Mouse (Mus musculus): ENCODE data around the gene Itgb3bp. TPM values are rescaled to one million over a fixed set of nuclear protein-coding genes. Genes with fewer than 3 reads are reported as not detected.

The Itgb3bp gene
- polyA plus RNA-seq, 1 experiment from 2014 or later = 39.2 TPM

DNA sequence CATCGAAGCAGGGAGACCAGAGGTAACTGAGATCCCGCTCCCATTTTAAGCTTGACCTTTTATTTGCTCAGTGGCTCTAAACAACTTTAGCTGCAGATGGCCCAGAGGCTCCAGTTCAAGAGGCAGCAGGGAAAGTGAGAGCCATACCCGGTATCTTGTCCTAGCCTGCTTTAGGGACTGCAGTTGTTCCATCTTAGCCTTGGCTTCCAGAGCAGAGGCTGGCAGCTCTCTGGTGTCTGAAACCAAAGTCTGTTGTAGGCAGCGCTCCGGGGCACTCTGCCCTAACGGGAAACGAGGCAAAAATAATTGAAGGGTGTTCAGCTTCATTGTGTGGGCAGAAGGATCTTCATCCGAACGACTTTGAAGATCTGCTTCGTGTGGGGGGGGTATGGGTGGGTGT is 25.8 kb upstream of the Itgb3bp start:
- no peaks in the 10 kb centered on the region for H3K36me3 ChIP-seq
- H3K4me1 ChIP-seq (replicated peaks) = peaks cover 28% of the 10 kb centered on the region
- no peaks in the 10 kb centered on the region for H3K9me3 ChIP-seq (replicated peaks)
- H3K27ac ChIP-seq = no peak overlapping the region
- H3K4me2 ChIP-seq = no peak overlapping the region
- WGBS = 84% methylated on average over 10 of the region's 10 CpGs
- H3K27me3 ChIP-seq = no peaks in the 10 kb centered on the region
- no peak overlapping the region for H3K9ac ChIP-seq
- no peak for ATAC-seq (replicated peaks; ENCODE audit: insufficient number of reproducible peaks, insufficient read depth, low FRiP score, low read depth)
- H3K4me3 ChIP-seq = no peak overlapping the region

DNA sequence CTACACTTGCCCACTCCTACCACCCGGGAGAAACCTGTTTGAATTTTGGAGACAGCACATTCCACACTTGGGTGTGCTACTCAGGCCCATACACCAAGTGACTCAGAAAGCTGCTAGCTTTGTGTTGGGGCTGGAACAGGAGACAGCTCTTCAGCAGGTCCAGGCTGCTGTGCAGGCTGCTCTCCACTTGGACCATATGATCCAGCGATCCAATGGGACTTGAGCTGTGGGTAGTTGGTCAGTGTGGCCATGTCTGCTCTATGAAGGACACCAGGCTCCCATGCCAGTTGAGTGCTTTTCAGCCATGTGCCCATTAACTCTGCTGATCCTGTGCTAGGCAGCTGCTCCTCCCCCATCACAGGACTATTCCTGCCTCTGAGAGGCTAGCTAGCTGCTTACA is 24.3 kb upstream of the Itgb3bp start:
- WGBS = 82% methylated on average over 2 of the region's 2 CpGs
- ATAC-seq (replicated peaks; ENCODE audit: insufficient number of reproducible peaks, insufficient read depth, low FRiP score, low read depth) = no peak
- no peaks in the 10 kb centered on the region for H3K27me3 ChIP-seq

DNA sequence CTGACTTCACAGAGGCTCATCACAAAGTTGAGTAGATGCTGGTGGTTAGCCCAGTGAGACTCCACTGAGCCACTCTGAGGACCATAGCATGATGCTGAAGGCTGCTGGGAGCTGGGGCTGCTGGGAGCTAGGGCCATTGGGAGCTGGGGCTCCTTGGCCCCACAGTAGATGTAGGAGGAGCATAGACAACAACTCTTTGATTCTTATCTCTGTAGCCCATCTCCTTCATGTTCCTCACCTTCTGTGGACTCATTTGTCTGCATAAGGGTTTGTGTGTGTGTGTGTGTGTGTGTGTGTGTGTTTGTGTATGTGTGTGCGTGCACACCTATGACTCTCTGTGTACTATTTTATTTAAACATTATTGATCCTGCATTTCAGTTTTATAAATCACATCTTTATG is 18.3 kb upstream of the Itgb3bp start:
- no peak overlapping the region for H3K27ac ChIP-seq
- H3K9ac ChIP-seq = no peak overlapping the region
- no peaks in the 10 kb centered on the region for H3K27me3 ChIP-seq
- WGBS = 97% methylated on average over 1 of the region's 1 CpGs
- H3K4me3 ChIP-seq = no peak overlapping the region
- no peak for ATAC-seq (replicated peaks; ENCODE audit: insufficient number of reproducible peaks, insufficient read depth, low FRiP score, low read depth)
- no peaks in the 10 kb centered on the region for H3K9me3 ChIP-seq (replicated peaks)
- 0 out of 2 replicates have a peak, but pooled peaks cover 7% of the 10 kb centered on the region for H3K36me3 ChIP-seq
- no peak overlapping the region for H3K4me2 ChIP-seq
- peaks cover 2% of the 10 kb centered on the region; the same call in 1 of the 2 replicates for H3K4me1 ChIP-seq (replicated peaks)

More for the DNA sequence above, 24.3 kb upstream of the Itgb3bp start:
- Histone ChIP-seq H3K9ac (no peak overlapping the region), H3K4me1 (replicated peaks) (peaks cover 19% of the 10 kb centered on the region), H3K4me2 (no peak overlapping the region), H3K9me3 (replicated peaks) (no peaks in the 10 kb centered on the region), H3K36me3 (no peaks in the 10 kb centered on the region), H3K27ac (no peak overlapping the region), H3K4me3 (no peak overlapping the region)

DNA sequence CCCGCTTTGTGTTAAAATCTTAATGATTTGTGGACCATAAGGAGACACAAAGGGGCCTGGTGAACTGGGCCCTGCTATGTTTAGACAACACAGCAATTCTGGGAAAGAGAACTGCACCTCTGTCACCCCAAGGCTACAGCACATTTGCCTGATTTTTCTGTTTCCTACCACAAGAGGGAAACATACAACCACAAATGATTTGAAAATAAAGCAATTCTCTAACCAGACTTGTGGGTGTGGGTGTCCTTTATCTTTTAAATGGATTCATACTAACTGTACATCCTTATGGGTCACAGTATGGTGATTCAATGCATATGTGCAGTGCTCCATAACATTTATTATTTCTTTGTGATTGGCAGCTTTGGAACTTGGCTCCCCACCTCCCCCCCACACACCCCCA is 17.6 kb upstream of the Itgb3bp start:
- H3K36me3 ChIP-seq = 0 out of 2 replicates have a peak, but pooled peaks cover 7% of the 10 kb centered on the region
- H3K27me3 ChIP-seq = no peaks in the 10 kb centered on the region
- 89% methylated on average over 1 of the region's 1 CpGs for WGBS
- ATAC-seq (replicated peaks; ENCODE audit: insufficient number of reproducible peaks, insufficient read depth, low FRiP score, low read depth) = no peak
- H3K9ac ChIP-seq = no peak overlapping the region
- no peaks in the 10 kb centered on the region for H3K9me3 ChIP-seq (replicated peaks)
- H3K27ac ChIP-seq = no peak overlapping the region
- H3K4me2 ChIP-seq = no peak overlapping the region
- H3K4me1 ChIP-seq (replicated peaks) = peaks cover 6% of the 10 kb centered on the region
- no peak overlapping the region for H3K4me3 ChIP-seq

DNA sequence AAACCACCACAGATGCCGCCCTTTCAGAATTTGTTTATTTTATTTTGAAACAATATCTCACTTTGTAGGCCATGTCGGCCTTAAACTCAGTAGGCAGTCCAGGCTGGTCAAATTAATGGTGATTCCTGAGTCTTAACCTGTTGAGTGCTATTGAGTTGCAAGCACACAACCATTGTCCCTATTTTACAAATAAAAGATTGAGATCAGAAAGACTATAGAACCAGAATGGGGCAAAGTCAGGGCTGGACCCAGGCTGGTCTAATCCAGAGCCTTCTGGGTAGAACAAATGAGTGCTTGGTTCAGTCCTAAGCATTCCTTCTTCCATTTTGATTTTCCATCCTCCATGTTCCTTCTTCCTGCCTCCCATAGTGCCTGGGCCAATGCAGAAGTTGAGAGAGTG is 16.9 kb upstream of the Itgb3bp start:
- 87% methylated on average over 2 of the region's 2 CpGs for WGBS
- Histone ChIP-seq H3K4me2 (no peak overlapping the region), H3K4me1 (replicated peaks) (peaks cover 12% of the 10 kb centered on the region), H3K27ac (no peak overlapping the region), H3K27me3 (no peaks in the 10 kb centered on the region), H3K9me3 (replicated peaks) (no peaks in the 10 kb centered on the region), H3K36me3 (0 out of 2 replicates have a peak, but pooled peaks cover 7% of the 10 kb centered on the region), H3K4me3 (no peak overlapping the region), H3K9ac (no peak overlapping the region)
- no peak for ATAC-seq (replicated peaks; ENCODE audit: insufficient number of reproducible peaks, insufficient read depth, low FRiP score, low read depth)

DNA sequence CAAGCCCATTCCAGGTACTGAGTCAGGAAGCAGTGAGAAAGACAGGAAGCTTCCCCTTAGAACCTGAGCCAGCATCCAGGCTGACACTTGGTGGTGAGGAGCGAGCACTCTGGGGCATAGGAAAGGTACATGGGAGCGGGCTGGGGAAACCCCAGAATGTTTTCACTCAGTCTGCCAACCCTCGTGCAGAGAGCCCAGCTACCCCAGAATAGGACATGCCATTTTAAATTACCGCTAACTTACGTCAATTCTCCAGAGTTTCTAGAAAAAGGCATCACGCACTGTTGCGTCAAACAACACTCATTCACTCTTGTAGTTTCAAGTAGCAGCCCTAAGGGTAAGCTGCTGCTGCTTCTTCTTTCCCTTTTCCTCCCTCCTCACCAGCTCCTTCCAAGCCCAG is 15.4 kb upstream of the Itgb3bp start:
- 0 out of 2 replicates have a peak, but pooled peaks cover 7% of the 10 kb centered on the region for H3K36me3 ChIP-seq
- 74% methylated on average over 7 of the region's 7 CpGs for WGBS
- no peaks in the 10 kb centered on the region for H3K9me3 ChIP-seq (replicated peaks)
- H3K4me2 ChIP-seq = no peak overlapping the region
- H3K4me1 ChIP-seq (replicated peaks) = peaks cover 22% of the 10 kb centered on the region
- no peak overlapping the region for H3K27ac ChIP-seq
- H3K9ac ChIP-seq = no peak overlapping the region
- ATAC-seq (replicated peaks; ENCODE audit: insufficient number of reproducible peaks, insufficient read depth, low FRiP score, low read depth) = no peak
- no peak overlapping the region for H3K4me3 ChIP-seq
- H3K27me3 ChIP-seq = no peaks in the 10 kb centered on the region

DNA sequence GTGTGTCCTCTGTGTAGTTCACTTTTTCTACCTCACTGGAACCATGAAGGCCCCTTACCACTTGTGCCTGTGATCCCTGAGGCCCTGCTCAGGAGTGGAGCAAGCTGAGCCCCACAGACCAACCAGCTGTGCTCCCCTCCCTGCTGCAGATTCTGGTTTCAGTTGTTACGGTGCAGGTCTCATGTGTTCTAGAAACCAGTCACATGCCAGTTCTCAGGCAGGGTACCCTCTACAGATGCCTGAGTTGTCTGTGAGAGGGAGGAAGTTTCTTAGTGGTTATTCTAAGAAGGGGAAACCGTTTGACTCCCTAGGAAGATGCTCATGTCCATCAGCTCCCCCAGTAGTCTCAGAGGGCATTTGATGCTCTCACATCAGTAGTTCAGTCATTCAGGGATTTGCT is 15.0 kb upstream of the Itgb3bp start:
- no peaks in the 10 kb centered on the region for H3K27me3 ChIP-seq
- H3K9me3 ChIP-seq (replicated peaks) = no peaks in the 10 kb centered on the region
- H3K4me1 ChIP-seq (replicated peaks) = peaks cover 26% of the 10 kb centered on the region
- ATAC-seq (replicated peaks; ENCODE audit: insufficient number of reproducible peaks, insufficient read depth, low FRiP score, low read depth) = no peak
- no peak overlapping the region for H3K27ac ChIP-seq
- H3K4me3 ChIP-seq = no peak overlapping the region
- H3K36me3 ChIP-seq = 0 out of 2 replicates have a peak, but pooled peaks cover 7% of the 10 kb centered on the region
- 61% methylated on average over 2 of the region's 2 CpGs for WGBS
- no peak overlapping the region for H3K9ac ChIP-seq
- no peak overlapping the region for H3K4me2 ChIP-seq

DNA sequence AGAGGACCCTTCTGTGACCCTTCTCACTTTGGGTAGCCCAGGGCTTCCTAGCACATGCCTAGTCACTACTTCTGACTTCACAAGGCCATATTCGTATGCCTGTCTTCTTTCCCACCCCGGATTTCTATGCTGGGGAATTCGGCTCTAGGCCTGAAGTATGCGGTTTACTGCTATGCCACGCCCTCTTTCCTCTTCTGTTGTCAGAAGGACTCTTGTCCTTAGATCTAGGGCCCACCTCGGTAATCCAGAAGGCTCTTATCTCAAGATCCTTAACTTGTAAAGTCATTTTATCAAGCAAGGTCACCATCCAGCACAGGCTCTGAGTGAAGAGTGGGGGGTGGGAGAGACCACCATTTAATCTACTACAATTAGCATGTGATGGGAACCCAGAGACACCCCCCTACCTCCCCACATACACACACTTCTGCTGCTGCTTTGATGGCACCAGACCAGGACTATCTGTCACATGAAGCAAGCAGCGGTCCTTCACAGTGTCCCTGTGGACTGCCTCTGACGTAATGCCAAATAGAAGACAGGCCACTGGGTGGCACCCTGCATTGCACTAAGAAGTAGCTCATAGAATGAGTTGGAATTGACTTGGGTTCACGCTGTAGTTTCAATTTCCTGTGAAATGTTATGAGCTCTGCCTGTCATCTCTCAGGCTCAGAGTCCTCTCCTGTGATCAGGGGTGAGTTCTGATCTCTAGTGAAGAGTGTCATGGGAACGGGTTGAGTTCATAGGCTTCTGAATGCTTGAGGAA is 12.2 kb upstream of the Itgb3bp start:
- ATAC-seq (replicated peaks; ENCODE audit: insufficient number of reproducible peaks, insufficient read depth, low FRiP score, low read depth) = 0 out of 2 replicates have a peak, but pooled peaks have one; percentile 29
- Histone ChIP-seq H3K4me1 (replicated peaks) (peaks cover 39% of the 10 kb centered on the region), H3K27ac (peak overlapping the region; percentile 7; the same call in 1 of the 2 replicates), H3K9me3 (replicated peaks) (no peaks in the 10 kb centered on the region), H3K27me3 (no peaks in the 10 kb centered on the region), H3K4me3 (no peak overlapping the region), H3K4me2 (no peak overlapping the region), H3K9ac (no peak overlapping the region), H3K36me3 (0 out of 2 replicates have a peak, but pooled peaks cover 4% of the 10 kb centered on the region)
- WGBS = 51% methylated on average over 10 of the region's 10 CpGs

DNA sequence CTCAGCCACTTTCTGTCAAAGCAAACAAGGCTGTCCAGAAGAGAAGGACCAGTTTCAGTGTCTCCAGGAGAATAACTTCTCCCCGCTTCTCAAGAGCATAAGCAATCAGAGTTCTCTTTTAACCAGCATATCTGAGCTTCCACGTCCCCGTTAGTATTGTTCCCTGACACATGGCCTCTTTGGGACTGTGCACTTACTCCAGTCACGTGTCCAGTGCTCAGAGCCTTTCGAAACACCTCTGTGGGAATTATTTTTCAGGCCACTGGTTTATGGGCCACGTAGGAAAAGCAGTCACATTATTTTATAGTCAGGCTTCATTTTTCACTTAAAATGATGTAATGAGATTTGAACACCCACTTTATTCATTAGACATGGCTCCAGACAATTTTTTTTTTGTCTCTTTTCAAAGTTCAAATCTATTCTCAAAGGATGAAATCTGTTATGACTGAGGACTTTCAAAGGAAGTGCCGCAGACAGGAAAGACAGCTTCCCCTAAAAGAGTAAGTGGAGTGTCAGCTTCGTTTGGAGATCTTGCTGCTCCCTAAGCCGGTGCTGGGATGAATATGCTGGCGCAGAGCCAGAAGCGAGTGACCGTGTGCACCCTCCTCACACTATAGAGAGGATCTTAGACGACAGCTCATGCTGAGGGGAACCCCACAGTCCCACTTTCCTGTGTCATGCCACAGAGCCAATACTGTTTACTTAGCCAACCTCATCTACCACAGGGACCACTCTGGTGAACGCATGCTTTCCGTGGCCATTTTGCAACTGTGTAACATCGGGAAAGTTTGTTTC is 10.3 kb upstream of the Itgb3bp start:
- Histone ChIP-seq H3K4me1 (replicated peaks) (peaks cover 41% of the 10 kb centered on the region), H3K27ac (peak overlapping the region; percentile 34; the same call in 1 of the 2 replicates), H3K4me2 (no peak overlapping the region), H3K36me3 (peaks cover 4% of the 10 kb centered on the region; the same call in 1 of the 2 replicates), H3K9ac (no peak overlapping the region), H3K9me3 (replicated peaks) (no peaks in the 10 kb centered on the region), H3K27me3 (no peaks in the 10 kb centered on the region), H3K4me3 (no peak overlapping the region)
- WGBS = 42% methylated on average over 16 of the region's 16 CpGs
- ATAC-seq (replicated peaks; ENCODE audit: insufficient number of reproducible peaks, insufficient read depth, low FRiP score, low read depth) = no peak

DNA sequence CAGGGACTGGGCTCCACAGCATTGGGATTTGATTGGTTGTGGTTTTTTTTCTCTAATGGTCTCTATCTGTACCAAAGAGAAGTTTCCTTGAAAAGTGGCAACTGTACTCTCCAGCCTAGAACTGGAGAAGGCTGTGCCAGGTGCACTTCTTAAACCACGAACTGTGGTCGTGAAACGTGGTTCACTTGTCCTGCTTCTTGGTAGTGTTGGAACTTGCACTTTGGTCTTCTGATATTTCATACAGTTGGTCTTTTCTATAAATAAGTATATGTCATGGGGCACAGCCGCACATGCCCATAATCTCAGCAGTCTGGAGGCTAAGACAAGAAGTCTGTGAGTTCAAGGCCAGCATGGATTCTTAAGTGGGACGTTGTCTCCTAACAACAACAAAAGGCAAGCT is 6.7 kb upstream of the Itgb3bp start:
- ATAC-seq (replicated peaks; ENCODE audit: insufficient number of reproducible peaks, insufficient read depth, low FRiP score, low read depth) = no peak
- no peaks in the 10 kb centered on the region for H3K27me3 ChIP-seq
- 76% methylated on average over 5 of the region's 5 CpGs for WGBS
- no peak overlapping the region for H3K4me2 ChIP-seq
- no peak overlapping the region for H3K4me3 ChIP-seq
- no peak overlapping the region for H3K27ac ChIP-seq
- peaks cover 38% of the 10 kb centered on the region for H3K4me1 ChIP-seq (replicated peaks)
- H3K9me3 ChIP-seq (replicated peaks) = no peaks in the 10 kb centered on the region
- H3K9ac ChIP-seq = no peak overlapping the region
- H3K36me3 ChIP-seq = peaks cover 4% of the 10 kb centered on the region; the same call in 1 of the 2 replicates

DNA sequence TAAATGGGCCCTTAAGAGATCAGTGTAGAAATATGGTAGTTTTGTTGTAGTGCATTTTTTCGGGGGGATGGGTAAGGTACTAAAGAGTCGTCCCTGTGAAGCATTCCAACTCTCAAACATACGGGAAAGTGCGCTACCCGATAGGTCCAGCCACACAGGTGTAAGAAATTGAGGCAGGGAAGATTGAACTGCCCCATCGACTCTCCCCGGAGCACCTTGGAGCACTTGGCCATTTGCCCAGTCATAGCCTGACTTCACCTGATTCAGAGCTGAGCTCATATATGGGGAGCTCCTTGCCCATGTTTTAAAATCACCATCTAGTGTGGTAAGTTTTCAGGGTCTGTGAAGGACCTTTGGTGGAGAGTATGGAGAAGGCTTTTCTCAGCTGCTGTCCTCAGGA is 5.2 kb upstream of the Itgb3bp start:
- peaks cover 34% of the 10 kb centered on the region for H3K4me1 ChIP-seq (replicated peaks)
- WGBS = 81% methylated on average over 7 of the region's 7 CpGs
- no peak overlapping the region for H3K9ac ChIP-seq
- no peak overlapping the region for H3K27ac ChIP-seq
- H3K4me2 ChIP-seq = no peak overlapping the region
- no peaks in the 10 kb centered on the region for H3K9me3 ChIP-seq (replicated peaks)
- H3K36me3 ChIP-seq = peaks cover 4% of the 10 kb centered on the region; the same call in 1 of the 2 replicates
- no peaks in the 10 kb centered on the region for H3K27me3 ChIP-seq
- no peak overlapping the region for H3K4me3 ChIP-seq
- no peak for ATAC-seq (replicated peaks; ENCODE audit: insufficient number of reproducible peaks, insufficient read depth, low FRiP score, low read depth)

Data from heart, embryonic 15.5 days (tissue).